Mouse (Mus musculus) small intestine, adult 2 months (tissue): ENCODE results near the gene Tmem108.

Experiments used
- CTCF ChIP-seq: fragments of 200-500 bp; IDR thresholded peaks from 2 replicates; pipeline ENCODE4 v1.5.1; 2012; ENCODE audit warnings: low read depth, mild to moderate bottlenecking, control low read depth, inconsistent platforms, low read length, moderate library complexity, mixed read lengths; ENCODE audit not compliant: insufficient replicate concordance, insufficient read length; ENCODE audit errors: extremely low read depth
- POLR2A ChIP-seq: fragments of 200-500 bp; IDR thresholded peaks from 2 replicates; pipeline ENCODE4 v1.6.1; 2012; ENCODE audit warnings: low read depth, mild to moderate bottlenecking, control low read depth, inconsistent platforms, low read length, moderate library complexity

GRCm38 (mm10) chr9:103485606-103486005 lies 276.0 kb downstream of the Tmem108 start:
- TF ChIP-seq CTCF (no peak), POLR2A (no peak)
